Mouse (Mus musculus): ENCODE results near the gene Hist1h4f.
"Not testable (repeated sequence)": the region's sequence is repeated elsewhere in the genome, so short reads cannot be mapped to it uniquely, and the experiment has no call there.

DNA sequence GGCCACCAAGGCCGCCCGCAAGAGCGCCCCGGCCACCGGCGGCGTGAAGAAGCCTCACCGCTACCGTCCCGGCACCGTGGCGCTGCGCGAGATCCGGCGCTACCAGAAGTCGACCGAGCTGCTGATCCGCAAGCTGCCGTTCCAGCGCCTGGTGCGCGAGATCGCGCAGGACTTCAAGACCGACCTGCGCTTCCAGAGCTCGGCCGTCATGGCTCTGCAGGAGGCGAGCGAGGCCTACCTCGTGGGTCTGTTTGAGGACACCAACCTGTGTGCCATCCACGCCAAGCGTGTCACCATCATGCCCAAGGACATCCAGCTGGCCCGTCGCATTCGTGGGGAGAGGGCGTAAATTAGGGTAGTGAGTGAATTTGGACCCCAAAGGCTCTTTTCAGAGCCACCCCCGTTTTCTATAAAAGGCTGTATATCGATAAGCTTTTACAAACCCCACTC is 24.4 kb upstream of the Hist1h4f start:
- not testable (repeated sequence) for TF ChIP-seq CTCF (conservative IDR thresholded peaks at IDR 0.05; ENCODE audit: insufficient read depth, insufficient read length, low read depth, low read length); POLR2A (IDR thresholded peaks at IDR 0.05; ENCODE audit: low read depth, low read length)

Data from kidney, adult 2 months (tissue).